Mouse (Mus musculus): ENCODE measurements around the gene Sp100.

- TF ChIP-seq CTCF (IDR thresholded peaks at IDR 0.05; ENCODE audit: low read depth, low read length) (no peak), POLR2A (IDR thresholded peaks at IDR 0.05; ENCODE audit: borderline replicate concordance, low read depth, low read length) (no peak)
Observed at GRCm38 (mm10) chr1:85758969-85759293, 109.1 kb downstream of the Sp100 start.

Measured in bone marrow macrophage, adult 2 months (primary cell).